Mouse (Mus musculus) adrenal gland, postnatal 25 days (tissue): Measurements from ENCODE around the gene Tmco1. TPM values are rescaled to one million over a fixed set of nuclear protein-coding genes. Genes with fewer than 3 reads are reported as not detected.

Experiments used
- DNase-seq: peaks from one replicate; pipeline ENCODE4 v3.0.0; 2021; ENCODE audit warnings: mixed read lengths
- microRNA-seq, 2 experiments: library from miRNA; unstranded; fragments of <30 nt; microRNA quantifications; one replicate each; pipeline ENCODE4 v1.2.0; 2021
- total RNA-seq: library from RNA; stranded (reverse); gene quantifications from 2 replicates; pipeline ENCODE4 v1.2.3, GENCODE M21; 2021

Tmco1 gene
- total RNA-seq, 1 experiment from 2014 or later: 164 TPM

DNA sequence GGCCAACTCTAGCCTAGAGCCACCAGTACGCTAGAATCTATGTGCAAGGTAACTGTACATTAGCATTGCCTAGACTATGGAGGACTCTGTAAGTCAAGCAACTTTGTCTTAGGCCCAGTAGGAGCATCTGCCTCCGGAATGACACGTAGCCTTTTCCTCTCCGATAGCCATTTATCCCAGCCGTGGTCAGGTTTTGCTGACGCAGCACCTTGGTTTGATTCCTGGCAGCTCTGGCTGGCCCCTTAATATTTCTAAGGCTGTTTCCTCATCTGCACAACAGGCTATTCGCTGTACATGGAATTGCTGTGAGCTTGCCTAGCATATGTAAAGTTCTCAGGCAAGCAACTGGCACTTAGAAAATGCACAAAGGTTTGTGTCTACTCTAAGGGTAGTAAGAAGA, 64.6 kb downstream of the Tmco1 start:
- no peak for DNase-seq

DNA sequence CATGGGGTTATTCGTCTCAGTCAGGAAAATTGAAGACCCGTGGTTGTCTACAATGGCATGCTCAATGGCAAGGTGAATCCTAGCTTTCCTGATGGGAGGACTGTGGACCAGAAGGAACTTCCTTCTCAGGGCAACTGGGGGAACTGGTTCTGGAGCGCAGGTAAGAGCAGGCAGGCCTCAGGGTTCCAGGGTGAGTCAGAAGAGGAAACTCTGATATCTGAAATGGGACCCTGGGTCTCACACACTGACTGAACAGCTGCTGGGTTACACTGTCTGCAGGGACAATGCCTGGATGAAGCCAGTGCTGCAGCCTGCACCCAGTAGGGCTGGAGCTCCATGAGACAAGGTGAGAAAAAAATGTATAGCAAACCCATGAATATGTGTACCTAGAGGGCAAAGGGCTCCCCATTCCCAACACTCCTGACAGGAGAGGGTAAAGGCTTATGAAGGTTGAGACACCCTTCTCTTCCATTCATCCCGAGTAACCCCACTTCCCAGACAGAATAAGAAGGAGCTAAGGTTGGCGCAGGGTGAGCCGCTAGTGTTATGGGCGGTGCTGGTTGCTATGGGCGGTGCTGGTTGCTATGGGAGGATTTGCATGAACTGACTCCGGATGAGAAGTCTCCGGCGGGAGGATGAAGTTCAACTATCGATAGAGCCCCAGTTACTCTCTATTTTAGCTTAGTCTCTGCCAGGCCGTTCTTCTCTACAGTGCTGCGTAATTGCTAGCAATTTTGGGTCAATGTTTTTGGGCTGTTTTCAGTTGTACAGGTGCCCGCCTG, 66.0 kb downstream of the Tmco1 start:
- DNase-seq: no peak

DNA sequence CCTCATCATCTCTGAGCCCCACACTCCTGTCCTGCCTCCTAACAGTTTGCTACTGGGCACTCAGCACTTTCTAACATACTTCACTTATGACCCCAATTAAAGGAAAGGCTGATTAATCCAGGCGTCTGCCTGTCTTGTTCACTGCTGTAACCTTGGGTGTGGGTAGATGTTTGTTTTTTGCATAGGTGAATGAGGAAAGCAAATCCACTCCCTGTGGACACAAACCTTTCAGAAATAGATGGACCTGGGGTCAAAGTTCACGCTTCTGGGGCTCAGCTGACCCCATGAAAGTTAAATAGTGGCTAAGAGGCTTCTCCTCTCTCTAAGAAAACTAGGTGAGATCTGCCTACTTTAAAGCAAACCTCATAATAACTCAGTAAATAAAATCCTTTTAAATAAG, 66.8 kb downstream of the Tmco1 start:
- DNase-seq: no peak

DNA sequence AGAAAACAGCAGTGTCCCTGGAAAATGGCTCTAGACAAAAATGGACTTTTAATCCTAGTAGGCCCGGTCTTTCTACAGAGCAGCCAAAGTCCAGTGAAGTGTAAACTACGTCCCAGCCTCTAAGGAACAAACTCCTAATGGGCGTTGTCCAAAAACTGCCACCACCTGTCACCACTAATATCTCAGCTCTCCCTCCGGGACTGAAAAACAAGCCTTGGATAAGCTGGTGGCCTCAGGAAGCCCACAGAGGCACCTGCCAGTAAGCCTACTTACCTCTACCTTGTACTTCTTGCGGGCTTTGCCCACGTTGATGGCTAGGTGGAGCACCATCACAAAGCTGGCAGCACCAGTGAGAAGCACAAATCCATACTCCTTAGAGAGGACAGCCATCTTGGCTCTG, 69.8 kb downstream of the Tmco1 start:
- no peak for DNase-seq

DNA sequence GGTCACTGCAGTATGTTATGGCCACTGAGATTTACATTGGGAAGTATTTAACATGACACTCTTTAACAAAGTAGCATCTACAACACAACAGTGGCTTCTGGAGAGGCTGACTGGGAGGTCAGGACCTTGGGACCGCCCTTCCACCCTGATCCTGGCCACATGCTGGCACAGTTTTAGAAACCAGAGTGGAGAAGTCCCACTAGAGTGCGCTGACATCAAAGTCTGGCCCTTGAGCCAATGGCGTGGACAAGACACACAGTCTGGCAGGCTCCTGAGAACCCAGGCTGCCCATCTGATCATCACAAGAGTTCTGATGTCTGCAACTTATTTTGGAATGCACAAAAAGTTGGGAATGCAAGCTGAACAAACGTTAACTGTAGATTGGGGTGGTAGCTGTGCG, 71.6 kb downstream of the Tmco1 start:
- no peak for DNase-seq

DNA sequence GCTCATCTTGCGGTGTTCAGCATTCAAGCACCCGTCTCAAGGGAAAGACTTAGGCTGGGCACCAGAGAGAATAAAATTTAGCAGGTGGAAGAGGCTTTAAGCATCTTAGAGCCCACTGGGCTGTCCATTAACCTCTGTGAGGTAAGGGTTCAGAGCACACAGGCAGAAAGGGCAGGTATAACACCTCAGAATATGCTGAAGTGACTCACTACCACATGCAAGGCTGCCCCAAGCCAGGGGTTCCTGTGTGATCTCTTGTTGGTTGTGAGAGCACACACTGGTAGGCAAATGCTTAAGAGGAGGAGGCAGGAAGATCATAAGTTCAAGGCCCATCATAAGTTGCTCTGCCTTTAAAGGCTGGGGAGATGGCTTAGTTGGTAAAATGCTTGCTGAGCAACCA, 72.0 kb downstream of the Tmco1 start:
- DNase-seq: no peak

DNA sequence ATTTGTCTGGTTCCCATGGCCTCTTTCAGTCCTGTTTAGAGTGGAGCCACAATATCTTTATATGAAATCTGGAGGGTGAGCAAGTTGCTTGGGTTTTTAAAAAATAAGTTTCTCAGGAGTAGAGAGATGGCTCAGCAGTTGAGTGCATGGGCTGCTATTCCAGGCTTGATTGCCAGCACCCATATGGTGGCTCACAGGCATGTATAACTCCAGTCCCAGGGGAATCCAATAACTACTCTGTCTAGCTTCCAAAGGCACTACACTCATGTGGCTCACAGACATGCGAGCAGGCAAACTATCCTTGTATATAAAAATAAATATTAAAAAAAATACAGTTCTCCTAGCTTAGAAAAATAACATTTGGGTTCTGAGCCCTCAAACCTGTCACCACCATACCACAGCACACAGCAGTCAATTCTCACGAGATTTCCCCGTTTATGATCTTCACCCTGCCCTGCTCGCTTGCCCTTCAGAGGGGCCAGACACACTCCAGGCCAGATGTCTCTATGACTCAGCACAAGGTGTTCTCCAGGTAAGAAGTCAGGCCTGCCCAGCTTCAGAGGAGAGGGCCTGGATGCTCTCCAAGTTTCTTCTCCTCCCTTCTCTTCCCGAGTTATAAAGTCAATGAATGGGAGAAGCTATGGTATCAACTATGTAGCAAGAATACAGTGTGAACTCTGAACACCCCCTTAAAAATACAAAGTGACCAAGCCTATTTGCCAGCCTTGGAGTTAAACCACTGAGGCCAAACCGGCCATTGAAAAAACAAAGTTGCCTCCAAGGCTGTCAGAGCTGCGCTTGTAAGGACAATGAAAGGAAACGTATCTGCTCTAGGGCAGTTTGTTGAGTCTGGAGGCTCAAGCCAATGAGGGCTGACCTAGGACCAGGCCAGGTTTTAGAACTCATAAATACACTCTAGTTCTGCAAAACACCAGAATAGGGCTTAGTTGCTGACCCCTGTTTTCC, 73.2 kb downstream of the Tmco1 start:
- no peak for DNase-seq

DNA sequence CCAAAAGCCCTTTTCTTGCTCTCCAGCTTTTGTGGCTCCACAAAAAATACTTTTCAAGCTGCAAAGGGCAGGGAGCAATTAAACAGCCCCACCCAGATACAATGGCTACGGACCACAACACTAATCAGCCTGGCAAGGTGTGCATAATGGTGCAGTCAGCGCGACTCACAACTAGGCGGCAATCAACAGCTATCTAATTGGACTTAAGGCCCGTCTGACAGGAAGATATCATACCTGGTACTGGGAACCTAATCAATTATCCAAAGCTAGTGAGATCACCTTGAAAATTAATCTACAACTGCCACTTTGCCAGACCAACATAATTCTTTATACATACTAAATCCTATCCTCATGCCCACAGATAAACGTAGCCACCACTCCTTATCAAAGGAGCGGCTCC, 74.1 kb downstream of the Tmco1 start:
- DNase-seq: no peak

DNA sequence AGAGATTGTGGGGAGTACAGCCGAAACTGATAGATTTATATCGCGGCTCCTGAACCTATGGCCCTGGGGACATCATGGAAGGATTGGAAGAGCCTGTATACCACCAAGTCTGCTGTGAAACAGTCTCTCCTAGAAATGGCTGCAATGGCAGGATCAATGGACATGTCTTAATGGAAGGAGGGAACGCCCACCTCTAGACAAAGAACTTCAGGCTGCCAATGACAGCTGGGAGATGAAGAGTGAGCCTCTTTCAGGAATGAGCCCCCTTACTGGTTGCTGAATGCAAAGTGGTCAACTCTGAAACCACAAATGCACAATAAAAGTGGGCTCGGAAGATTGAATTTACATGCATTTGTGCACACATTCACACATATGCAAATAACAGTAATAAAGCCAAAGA, 74.6 kb downstream of the Tmco1 start:
- no peak for DNase-seq

DNA sequence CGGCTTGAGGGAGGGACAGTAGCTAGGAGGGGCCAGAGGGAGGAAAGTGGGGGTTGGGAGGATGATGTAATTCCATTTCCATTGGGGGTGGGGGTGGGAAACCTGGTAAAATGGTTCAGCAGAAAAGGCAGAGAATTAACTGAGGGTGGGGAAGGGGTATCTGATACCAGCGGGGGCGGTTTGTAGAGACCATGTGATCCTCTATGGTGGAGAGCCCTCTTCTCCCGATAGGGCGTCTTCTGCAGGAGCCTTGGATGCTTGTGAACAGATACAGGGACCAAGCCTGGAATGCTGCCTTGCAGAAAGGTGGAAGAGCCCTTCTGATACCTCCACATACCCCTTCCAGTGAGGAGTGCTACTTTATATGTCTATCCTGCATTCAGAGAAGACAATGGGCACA, 75.0 kb downstream of the Tmco1 start:
- no peak for DNase-seq

Small RNA genes lying within 50 kb of the gene (microRNA-seq; reads per million reads assigned to microRNA genes)
- gene Gm25911 (0.69 to 0.71 reads per million in 2 experiments), gene Mir6347 (0 reads per million in 2 experiments)

Other genes with a start within 250 kb of the Tmco1 start
- 47.5 and 53.1 TPM in 2 replicates for gene Uck2, start 23.1 kb upstream of the Tmco1 start, total RNA-seq
- 64.4 and 67.5 TPM in 2 replicates for gene Aldh9a1, start 41.6 kb downstream of the Tmco1 start, total RNA-seq
- 88.5 and 95.1 TPM in 2 replicates for gene Mgst3, start 85.5 kb downstream of the Tmco1 start, total RNA-seq
- 0.86 TPM in 1 of 2 replicates, not detected in the other for gene Lrrc52, start 158.4 kb downstream of the Tmco1 start, total RNA-seq